Mouse (Mus musculus): ENCODE data around the gene Kiss1. TPM values are rescaled to one million over a fixed set of nuclear protein-coding genes. Genes with fewer than 3 reads are reported as not detected.

The Kiss1 gene
- not detected for total RNA-seq (2022)

- DNase-seq, result no peak
Measured at GRCm38 (mm10) chr1:133321267-133321925, at the start of gene Kiss1. Gene Kiss1, plus strand, starts transcription at chr1:133321875.

- DNase-seq, result no peak
Measured at GRCm38 (mm10) chr1:133274163-133274562, 47.5 kb upstream of the Kiss1 start.

GRCm38 (mm10) chr1:133276983-133277382 is 44.7 kb upstream of the Kiss1 start:
- no peak for DNase-seq

- no peak for DNase-seq
Measured at GRCm38 (mm10) chr1:133278539-133278938, 43.1 kb upstream of the Kiss1 start.

GRCm38 (mm10) chr1:133278946-133279631 is 42.6 kb upstream of the Kiss1 start:
- no peak for DNase-seq

- DNase-seq, result no peak
Measured at GRCm38 (mm10) chr1:133279632-133280093, 42.0 kb upstream of the Kiss1 start.

GRCm38 (mm10) chr1:133280537-133280936 is 41.1 kb upstream of the Kiss1 start:
- no peak for DNase-seq

GRCm38 (mm10) chr1:133285907-133286306 is 35.8 kb upstream of the Kiss1 start:
- DNase-seq, result no peak

GRCm38 (mm10) chr1:133287051-133287450 is 34.6 kb upstream of the Kiss1 start:
- no peak for DNase-seq

GRCm38 (mm10) chr1:133287880-133288279 is 33.8 kb upstream of the Kiss1 start:
- no peak for DNase-seq

GRCm38 (mm10) chr1:133291888-133292287 is 29.8 kb upstream of the Kiss1 start:
- DNase-seq, result no peak

- DNase-seq, result no peak
Measured at GRCm38 (mm10) chr1:133292608-133293007, 29.1 kb upstream of the Kiss1 start.

- DNase-seq, result no peak
Measured at GRCm38 (mm10) chr1:133296376-133296775, 25.3 kb upstream of the Kiss1 start.

- DNase-seq, result no peak
Measured at GRCm38 (mm10) chr1:133298816-133299215, 22.9 kb upstream of the Kiss1 start.

GRCm38 (mm10) chr1:133302540-133302939 is 19.1 kb upstream of the Kiss1 start:
- DNase-seq, result peak; percentile 81

GRCm38 (mm10) chr1:133306842-133307241 is 14.8 kb upstream of the Kiss1 start:
- peak; percentile 64 for DNase-seq

GRCm38 (mm10) chr1:133307318-133307717 is 14.4 kb upstream of the Kiss1 start:
- DNase-seq, result no peak

- no peak for DNase-seq
Measured at GRCm38 (mm10) chr1:133309652-133310267, 11.9 kb upstream of the Kiss1 start, which contains the start of gene Golt1a. Gene Golt1a, plus strand, starts transcription at chr1:133309800.

- no peak for DNase-seq
Measured at GRCm38 (mm10) chr1:133311240-133311639, 10.4 kb upstream of the Kiss1 start.

GRCm38 (mm10) chr1:133311946-133312345 is 9.7 kb upstream of the Kiss1 start:
- no peak for DNase-seq

- DNase-seq, result peak; percentile 45
Measured at GRCm38 (mm10) chr1:133314364-133314763, 7.3 kb upstream of the Kiss1 start.

- DNase-seq, result peak; percentile 29
Measured at GRCm38 (mm10) chr1:133315775-133316174, 5.9 kb upstream of the Kiss1 start.

- no peak for DNase-seq
Measured at GRCm38 (mm10) chr1:133316577-133316976, 5.1 kb upstream of the Kiss1 start.

GRCm38 (mm10) chr1:133317149-133317548 is 4.5 kb upstream of the Kiss1 start:
- no peak for DNase-seq
